Mouse (Mus musculus): ENCODE measurements around the gene Anks1b. TPM values are rescaled to one million over a fixed set of nuclear protein-coding genes. Genes with fewer than 3 reads are reported as not detected.
A peak's percentile ranks its signal among the peaks of the same experiment; 100 is the strongest.

Gene Anks1b
- polyA plus RNA-seq, 1 experiment from 2014 or later, result 46.0 TPM

DNA sequence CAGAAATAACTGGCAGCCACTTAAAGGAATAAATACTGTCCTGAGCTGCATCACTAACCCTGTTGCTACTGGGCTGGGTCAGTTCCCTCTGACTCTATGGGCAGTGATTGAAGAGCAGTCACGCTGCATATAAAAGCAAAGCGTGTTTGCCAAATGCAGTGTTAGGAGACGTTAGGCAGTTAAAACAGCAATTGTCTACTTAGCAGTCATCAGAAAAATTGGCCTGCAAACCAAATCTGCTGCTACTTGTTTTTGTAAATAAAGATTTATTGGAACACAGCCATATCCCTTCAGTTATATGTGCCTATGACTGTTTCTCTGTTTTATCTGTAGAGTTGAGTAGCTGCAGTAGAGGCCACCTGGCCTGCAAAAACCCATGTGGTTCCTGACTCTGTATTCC, 347.2 kb downstream of the Anks1b start:
- no peaks in the 10 kb centered on the region for H3K36me3 ChIP-seq
- no peak overlapping the region for H3K4me2 ChIP-seq (replicated peaks)
- no peak overlapping the region for H3K4me3 ChIP-seq (replicated peaks)
- ATAC-seq, result no peak
- H3K27ac ChIP-seq, result no peak overlapping the region
- H3K27me3 ChIP-seq, result no peaks in the 10 kb centered on the region
- WGBS, result 84% methylated on average over 3 of the region's 3 CpGs
- H3K9ac ChIP-seq (replicated peaks), result no peak overlapping the region
- H3K4me1 ChIP-seq (replicated peaks), result no peaks in the 10 kb centered on the region
- no peaks in the 10 kb centered on the region for H3K9me3 ChIP-seq

DNA sequence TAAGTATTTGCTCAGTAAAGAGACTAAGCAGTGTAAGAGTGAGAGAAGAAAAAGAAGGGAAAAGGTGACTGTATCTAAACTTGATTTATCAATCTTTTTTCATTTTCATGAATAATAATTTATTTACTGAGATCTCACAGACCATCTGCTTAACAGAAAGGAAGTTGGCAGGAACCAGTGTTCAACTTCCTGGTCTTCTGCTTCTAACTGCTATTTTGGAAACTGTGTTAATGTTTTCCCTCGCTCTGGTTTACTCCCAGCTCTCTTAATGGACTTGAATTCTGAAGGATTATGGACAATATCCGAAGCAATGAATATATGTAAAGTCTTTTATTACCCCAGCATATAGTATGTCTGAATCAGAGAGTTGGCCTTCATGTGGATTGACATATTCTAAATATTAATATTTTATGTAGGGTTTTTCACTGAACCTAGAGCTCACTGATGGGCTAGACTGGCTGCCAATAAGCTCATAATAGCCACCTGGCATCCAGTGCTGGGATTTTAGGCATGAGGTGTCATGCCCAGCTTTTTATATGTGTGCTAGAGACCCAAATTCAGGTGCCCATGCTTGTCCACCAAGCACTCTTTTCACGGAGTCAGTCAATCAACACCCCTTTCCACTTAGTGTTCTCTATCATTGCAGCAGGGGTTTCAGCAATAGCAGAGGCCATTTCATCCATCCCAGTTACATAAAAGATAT, 349.6 kb downstream of the Anks1b start:
- Histone ChIP-seq H3K4me2 (replicated peaks) (no peak overlapping the region), H3K27me3 (no peaks in the 10 kb centered on the region), H3K4me3 (replicated peaks) (no peak overlapping the region), H3K9ac (replicated peaks) (no peak overlapping the region), H3K36me3 (no peaks in the 10 kb centered on the region), H3K4me1 (replicated peaks) (no peaks in the 10 kb centered on the region), H3K27ac (no peak overlapping the region), H3K9me3 (no peaks in the 10 kb centered on the region)
- ATAC-seq, result no peak
- 84% methylated on average over 3 of the region's 3 CpGs for WGBS

DNA sequence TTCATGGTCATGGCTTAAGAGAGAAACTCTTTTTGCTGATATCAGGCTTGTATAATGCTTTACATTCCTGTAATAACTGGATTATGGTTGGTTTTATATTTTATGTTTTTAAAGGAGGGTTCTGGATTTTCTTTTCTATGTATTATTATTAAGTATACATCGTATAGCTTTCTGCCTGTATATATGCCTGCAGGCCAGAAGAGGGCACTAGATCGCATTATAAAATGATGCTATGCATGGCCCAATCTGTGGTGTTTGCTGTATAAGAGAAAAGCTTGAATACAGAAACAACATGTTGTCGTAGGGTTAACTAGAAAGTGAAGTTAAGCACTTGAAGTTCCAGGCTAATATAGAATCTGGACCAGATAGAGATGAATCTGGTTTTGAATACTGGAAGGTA, 362.0 kb downstream of the Anks1b start:
- 79% methylated on average over 3 of the region's 3 CpGs for WGBS
- no peak overlapping the region for H3K9ac ChIP-seq (replicated peaks)

DNA sequence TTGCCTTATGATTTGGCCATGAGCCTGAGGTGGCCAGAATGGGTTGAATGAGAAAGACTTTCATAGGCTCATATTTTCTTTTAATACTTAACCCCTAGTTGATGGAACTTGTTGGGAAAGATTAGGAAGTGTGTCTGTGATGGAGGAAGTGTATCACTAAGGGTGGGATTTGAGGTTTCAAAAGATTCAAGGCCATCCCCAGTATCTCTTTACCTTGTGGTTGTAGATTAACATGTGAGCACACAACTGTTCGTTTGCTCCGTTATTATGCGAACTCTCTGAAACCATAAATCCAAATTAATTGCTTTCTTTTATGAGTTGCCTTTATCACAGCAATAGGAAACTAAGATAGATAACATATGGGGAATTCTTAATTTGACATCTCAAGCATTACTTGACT, 364.0 kb downstream of the Anks1b start:
- no peak overlapping the region for H3K4me2 ChIP-seq (replicated peaks)
- H3K9me3 ChIP-seq, result no peaks in the 10 kb centered on the region; the same call in 1 of the 2 replicates
- no peaks in the 10 kb centered on the region for H3K4me1 ChIP-seq (replicated peaks)
- H3K36me3 ChIP-seq, result no peaks in the 10 kb centered on the region
- no peak overlapping the region for H3K4me3 ChIP-seq (replicated peaks)
- H3K9ac ChIP-seq (replicated peaks), result no peak overlapping the region
- 95% methylated on average over 3 of the region's 3 CpGs for WGBS
- H3K27ac ChIP-seq, result no peak overlapping the region
- H3K27me3 ChIP-seq, result no peaks in the 10 kb centered on the region
- ATAC-seq, result no peak

More for the DNA sequence above, 362.0 kb downstream of the Anks1b start:
- Histone ChIP-seq H3K36me3 (no peaks in the 10 kb centered on the region), H3K9me3 (no peaks in the 10 kb centered on the region; the same call in 1 of the 2 replicates), H3K4me1 (replicated peaks) (no peaks in the 10 kb centered on the region), H3K27ac (no peak overlapping the region), H3K27me3 (no peaks in the 10 kb centered on the region), H3K4me3 (replicated peaks) (no peak overlapping the region), H3K4me2 (replicated peaks) (no peak overlapping the region)
- ATAC-seq, result no peak

DNA sequence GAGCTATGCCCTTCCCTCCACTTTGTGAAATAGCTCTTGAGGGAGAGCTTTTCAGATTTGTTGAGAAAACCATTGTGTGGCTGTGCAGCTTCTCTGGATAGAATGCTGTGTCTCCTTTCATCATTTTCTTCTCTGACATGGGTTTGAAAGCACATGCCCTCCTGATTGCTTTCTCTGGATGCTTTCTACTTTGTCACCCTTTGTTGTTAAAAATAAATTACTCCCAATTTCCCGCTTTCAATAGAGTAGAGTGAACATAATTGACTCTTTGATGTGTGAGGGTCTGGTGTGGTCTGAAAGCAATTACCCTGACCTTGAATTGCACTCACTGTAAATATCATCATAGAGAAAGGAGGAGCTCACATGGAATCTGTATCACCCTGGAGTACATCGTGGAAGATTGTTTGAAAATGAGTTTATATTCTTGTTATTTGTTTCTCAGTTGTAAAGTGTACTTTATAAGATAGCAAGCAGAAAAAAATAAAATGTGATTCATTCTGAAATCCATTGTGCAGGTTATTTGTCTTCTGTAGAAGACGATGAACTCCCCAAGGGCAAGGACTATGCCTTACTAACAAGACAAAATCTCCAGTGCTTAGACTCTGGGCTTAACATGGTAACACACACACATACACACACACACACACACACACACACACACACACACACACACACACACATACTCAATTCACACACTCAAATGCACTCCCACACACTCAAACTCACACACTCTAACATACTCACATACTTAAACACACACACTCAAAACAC, 385.8 kb downstream of the Anks1b start:
- no peak overlapping the region for H3K4me2 ChIP-seq (replicated peaks)
- no peak overlapping the region for H3K9ac ChIP-seq (replicated peaks)
- H3K27me3 ChIP-seq, result no peaks in the 10 kb centered on the region
- no peaks in the 10 kb centered on the region for H3K9me3 ChIP-seq
- no peak overlapping the region for H3K27ac ChIP-seq
- peak; percentile 62; the same call in 1 of the 2 replicates for ATAC-seq
- WGBS, result 50% methylated on average over 3 of the region's 3 CpGs
- peaks cover 3% of the 10 kb centered on the region; the same call in 1 of the 2 replicates for H3K4me1 ChIP-seq (replicated peaks)
- no peak overlapping the region for H3K4me3 ChIP-seq (replicated peaks)
- no peaks in the 10 kb centered on the region for H3K36me3 ChIP-seq

DNA sequence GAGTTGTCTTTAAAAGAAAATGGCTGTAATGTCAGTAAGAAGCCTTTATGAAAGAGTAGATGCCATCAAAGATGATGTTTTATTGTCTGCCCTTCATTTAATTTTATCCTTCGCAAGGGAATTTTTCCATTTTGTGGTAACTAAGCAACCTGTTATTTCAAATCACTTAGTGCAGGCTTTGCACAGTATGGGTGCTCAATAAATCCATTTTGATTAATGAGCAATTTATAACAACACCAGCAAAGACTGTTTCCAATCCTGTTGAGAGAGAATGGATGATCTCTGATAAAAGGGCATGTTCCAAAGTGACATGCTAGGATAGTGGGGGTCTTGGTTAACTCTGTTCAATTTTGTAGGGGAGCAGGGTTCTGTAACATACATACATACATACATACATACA, 398.0 kb downstream of the Anks1b start:
- Histone ChIP-seq H3K4me2 (replicated peaks) (no peak overlapping the region), H3K27me3 (no peaks in the 10 kb centered on the region), H3K27ac (no peak overlapping the region), H3K4me1 (replicated peaks) (no peaks in the 10 kb centered on the region), H3K9me3 (no peaks in the 10 kb centered on the region), H3K4me3 (replicated peaks) (no peak overlapping the region), H3K36me3 (no peaks in the 10 kb centered on the region), H3K9ac (replicated peaks) (no peak overlapping the region)
- 74% methylated on average over 1 of the region's 1 CpGs for WGBS
- ATAC-seq, result no peak

DNA sequence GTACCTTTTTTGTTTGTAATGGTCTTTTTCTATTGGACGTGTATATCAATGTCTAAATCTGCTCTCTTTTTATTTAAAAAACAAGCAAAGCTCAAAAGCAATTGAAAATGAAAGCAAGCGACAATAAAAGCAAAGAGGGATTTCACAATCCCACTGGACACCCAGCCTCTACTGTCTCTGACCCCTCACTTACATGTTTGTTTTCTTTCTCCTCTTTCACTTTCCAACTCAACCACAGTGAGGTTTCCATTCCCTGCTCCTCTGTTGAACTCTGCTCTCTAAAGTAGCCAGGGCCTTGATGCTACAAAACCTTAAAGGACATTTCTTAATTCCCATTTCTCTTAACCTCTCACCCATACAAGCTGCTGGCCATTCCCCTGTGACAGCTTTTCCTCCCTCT, 400.0 kb downstream of the Anks1b start:
- no peaks in the 10 kb centered on the region for H3K36me3 ChIP-seq
- H3K4me2 ChIP-seq (replicated peaks), result no peak overlapping the region
- no peak overlapping the region for H3K27ac ChIP-seq
- no peaks in the 10 kb centered on the region for H3K27me3 ChIP-seq
- ATAC-seq, result no peak
- no peak overlapping the region for H3K4me3 ChIP-seq (replicated peaks)
- H3K4me1 ChIP-seq (replicated peaks), result no peaks in the 10 kb centered on the region
- H3K9me3 ChIP-seq, result no peaks in the 10 kb centered on the region
- WGBS, result 77% methylated on average over 2 of the region's 2 CpGs
- no peak overlapping the region for H3K9ac ChIP-seq (replicated peaks)

DNA sequence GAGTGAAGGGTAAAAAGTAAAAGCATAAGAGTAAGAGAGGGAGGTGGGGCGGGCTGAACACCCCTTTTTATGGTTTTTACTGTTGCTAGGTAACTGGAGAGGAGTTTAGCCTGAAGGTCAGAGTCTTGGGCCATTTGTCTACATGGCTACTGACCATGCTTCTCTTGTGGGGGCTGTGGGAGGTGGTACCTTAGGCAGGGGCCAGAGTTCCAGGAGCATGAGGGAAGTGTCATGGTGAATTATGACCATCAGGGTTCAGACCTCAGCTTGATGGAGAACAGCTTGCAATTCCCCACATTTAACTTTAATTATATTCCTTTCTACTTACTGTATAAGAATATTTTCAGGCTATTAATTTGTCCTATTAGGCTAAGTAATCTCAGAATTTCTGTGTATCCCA, 413.3 kb downstream of the Anks1b start:
- H3K36me3 ChIP-seq, result no peaks in the 10 kb centered on the region
- H3K27me3 ChIP-seq, result no peaks in the 10 kb centered on the region
- H3K4me3 ChIP-seq (replicated peaks), result no peak overlapping the region
- H3K4me1 ChIP-seq (replicated peaks), result no peaks in the 10 kb centered on the region
- no peak overlapping the region for H3K27ac ChIP-seq
- H3K4me2 ChIP-seq (replicated peaks), result no peak overlapping the region
- H3K9ac ChIP-seq (replicated peaks), result no peak overlapping the region
- no peaks in the 10 kb centered on the region for H3K9me3 ChIP-seq
- no peak for ATAC-seq
- WGBS, result 76% methylated on average over 1 of the region's 1 CpGs

DNA sequence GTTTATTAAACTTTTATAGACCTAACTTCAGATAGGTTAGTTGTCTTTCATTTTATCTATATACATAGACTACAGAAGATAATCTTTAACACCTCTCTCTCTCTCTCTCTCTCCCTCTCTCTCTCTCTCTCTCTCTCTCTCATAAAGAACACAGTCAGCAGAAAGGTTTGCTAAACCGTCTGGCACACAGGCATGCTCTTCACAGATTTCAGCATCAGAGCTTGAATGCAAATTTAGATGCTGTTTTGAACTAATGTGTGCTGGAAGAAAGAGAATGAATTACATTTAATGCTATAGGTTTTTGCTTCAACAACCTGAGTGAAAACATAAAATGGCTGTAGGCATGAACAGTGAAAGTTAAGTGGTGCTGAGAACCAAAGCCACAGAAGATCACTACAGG, 429.9 kb downstream of the Anks1b start:
- no peaks in the 10 kb centered on the region for H3K9me3 ChIP-seq
- no peaks in the 10 kb centered on the region for H3K36me3 ChIP-seq
- no peaks in the 10 kb centered on the region for H3K27me3 ChIP-seq
- no peak overlapping the region for H3K4me3 ChIP-seq (replicated peaks)
- 61% methylated on average over 1 of the region's 1 CpGs for WGBS
- H3K4me2 ChIP-seq (replicated peaks), result no peak overlapping the region
- peaks cover 5% of the 10 kb centered on the region; the same call in 1 of the 2 replicates for H3K4me1 ChIP-seq (replicated peaks)
- no peak for ATAC-seq
- no peak overlapping the region for H3K27ac ChIP-seq
- H3K9ac ChIP-seq (replicated peaks), result no peak overlapping the region

DNA sequence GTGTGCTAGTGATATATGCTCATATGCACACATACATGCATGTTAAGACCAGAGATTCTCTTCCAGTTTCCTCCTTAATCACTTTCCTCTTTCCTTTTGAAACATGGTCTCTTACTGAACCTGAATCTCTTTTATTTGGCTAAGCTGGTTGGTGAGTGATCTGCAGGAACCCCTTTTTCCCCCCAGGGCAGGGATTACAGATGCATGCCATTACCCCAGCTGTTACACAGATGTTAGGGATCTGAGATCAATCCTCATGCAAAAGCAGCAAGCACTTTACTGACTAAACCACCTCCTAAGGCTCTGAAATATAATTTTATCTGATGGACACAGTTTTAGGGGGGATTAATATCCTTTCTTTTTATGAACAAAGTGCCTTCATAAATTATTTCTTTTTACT, 432.8 kb downstream of the Anks1b start:
- no peak overlapping the region for H3K27ac ChIP-seq
- H3K9me3 ChIP-seq, result no peaks in the 10 kb centered on the region
- peaks cover 5% of the 10 kb centered on the region; the same call in 1 of the 2 replicates for H3K4me1 ChIP-seq (replicated peaks)
- no peak for ATAC-seq
- H3K27me3 ChIP-seq, result no peaks in the 10 kb centered on the region
- no peak overlapping the region for H3K9ac ChIP-seq (replicated peaks)
- no peak overlapping the region for H3K4me3 ChIP-seq (replicated peaks)
- no peaks in the 10 kb centered on the region for H3K36me3 ChIP-seq
- no peak overlapping the region for H3K4me2 ChIP-seq (replicated peaks)

DNA sequence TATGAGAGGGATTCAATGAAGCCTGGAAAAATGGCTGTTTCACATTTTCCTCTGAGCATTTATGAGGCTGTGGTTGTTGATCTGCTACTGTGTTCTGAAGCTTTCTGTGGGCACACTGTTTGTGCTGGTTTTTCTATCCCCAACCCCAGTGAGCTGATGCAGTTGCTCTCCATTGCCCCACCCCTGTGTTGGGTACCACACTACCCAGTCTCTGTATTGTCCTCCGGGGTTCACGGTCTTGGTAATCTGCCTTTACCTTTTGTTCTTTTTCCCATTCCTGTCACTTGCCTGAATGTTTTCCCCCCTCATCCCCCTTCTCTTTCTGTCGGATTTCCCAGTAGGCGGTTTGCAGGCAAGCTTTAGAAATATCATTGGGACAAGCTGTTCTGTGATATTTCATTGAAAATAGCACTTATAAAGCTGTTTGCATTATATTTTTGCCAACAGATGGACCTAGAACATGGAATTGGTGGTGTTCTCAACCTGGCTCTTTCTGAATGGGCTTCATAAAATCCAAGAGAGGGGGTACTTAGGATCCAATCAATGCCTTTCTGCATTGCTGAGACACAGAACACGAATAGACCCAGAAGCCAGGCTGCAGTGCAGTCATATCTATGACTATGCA, 434.7 kb downstream of the Anks1b start:
- H3K36me3 ChIP-seq, result no peaks in the 10 kb centered on the region
- no peak for ATAC-seq
- no peak overlapping the region for H3K27ac ChIP-seq
- H3K9me3 ChIP-seq, result no peaks in the 10 kb centered on the region
- peaks cover 5% of the 10 kb centered on the region; the same call in 1 of the 2 replicates for H3K4me1 ChIP-seq (replicated peaks)
- no peak overlapping the region for H3K4me2 ChIP-seq (replicated peaks)
- no peak overlapping the region for H3K9ac ChIP-seq (replicated peaks)
- no peaks in the 10 kb centered on the region for H3K27me3 ChIP-seq
- H3K4me3 ChIP-seq (replicated peaks), result no peak overlapping the region
- 26% methylated on average over 5 of the region's 5 CpGs for WGBS

DNA sequence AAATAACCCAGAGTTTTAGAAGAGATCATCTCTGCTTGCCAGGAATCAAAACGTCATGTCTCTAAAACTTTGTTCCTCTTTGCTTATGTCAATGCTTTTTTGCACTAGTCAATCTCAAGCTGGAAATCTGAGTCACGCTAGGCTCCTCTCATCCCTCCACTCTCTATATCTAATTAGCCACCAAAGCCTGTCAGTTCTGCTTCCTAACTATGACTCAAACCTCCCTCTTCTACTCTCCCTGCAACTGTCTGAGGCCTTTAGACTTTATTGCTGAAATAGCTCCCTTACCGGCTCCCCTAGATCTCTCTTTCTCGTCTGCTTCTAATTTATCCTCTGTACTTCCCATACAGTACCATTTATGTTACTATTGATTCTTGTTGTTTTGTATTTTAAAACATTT, 456.5 kb downstream of the Anks1b start:
- Histone ChIP-seq H3K27ac (no peak overlapping the region), H3K9me3 (no peaks in the 10 kb centered on the region), H3K4me1 (replicated peaks) (no peaks in the 10 kb centered on the region), H3K4me2 (replicated peaks) (no peak overlapping the region), H3K9ac (replicated peaks) (no peak overlapping the region), H3K36me3 (no peaks in the 10 kb centered on the region), H3K27me3 (no peaks in the 10 kb centered on the region), H3K4me3 (replicated peaks) (no peak overlapping the region)
- no peak for ATAC-seq
- 90% methylated on average over 4 of the region's 4 CpGs for WGBS
